Mouse (Mus musculus) T-helper 17 cell (primary cell): Measurements from ENCODE around the gene Syngr4.
"Not testable (repeated sequence)": the region's sequence is repeated elsewhere in the genome, so short reads cannot be mapped to it uniquely, and the experiment has no call there.

Experiments
- in situ Hi-C, 2 experiments: fragments of 300-600 bp; cut with MboI, MseI; formaldehyde crosslinking; loops; 1 replicate in 1 of 2; 2 replicates in 1 of 2; pipeline ENCODE4 v1.15.1; 2025; ENCODE audit warnings: high pct_unique_total_duplicates in 2 of 2

Gene Syngr4

GRCm38 (mm10) chr7:45917004-45917704 is 20.6 kb upstream of the Syngr4 start:
- in situ Hi-C loops: loop anchor here in 1 of 2 experiments (10.0 to 25.0 kb wide), 2 partner anchors 1095 to 1512 kb away; partner anchors contain the start of gene Spty2d1

- in situ Hi-C loops: loop anchor here in 1 of 2 experiments (10.0 to 25.0 kb wide), 2 partner anchors 1096 to 1512 kb away; partner anchors contain the start of gene Spty2d1
These were observed 19.8 kb upstream of the Syngr4 start for GRCm38 (mm10) chr7:45916056-45917003.

GRCm38 (mm10) chr7:45915011-45915410 is 18.5 kb upstream of the Syngr4 start:
- in situ Hi-C loops: loop anchor here in 1 of 2 experiments (10.0 to 25.0 kb wide), 2 partner anchors 1097 to 1510 kb away; partner anchors contain the start of gene Spty2d1

- in situ Hi-C loops: loop anchor here in 1 of 2 experiments (10.0 to 25.0 kb wide), 2 partner anchors 1098 to 1509 kb away; partner anchors contain the start of gene Spty2d1
These were observed 17.6 kb upstream of the Syngr4 start for GRCm38 (mm10) chr7:45914067-45914466.

- in situ Hi-C loops: loop anchor here in 1 of 2 experiments (25.0 kb wide), 1 partner anchor 1103 kb away; the partner anchor contains the start of gene Spty2d1
These were observed 12.6 kb upstream of the Syngr4 start for GRCm38 (mm10) chr7:45909145-45909544.

GRCm38 (mm10) chr7:45908384-45908783 is 11.9 kb upstream of the Syngr4 start:
- in situ Hi-C loops: loop anchor here in 1 of 2 experiments (25.0 kb wide), 1 partner anchor 1104 kb away; the partner anchor contains the start of gene Spty2d1

- in situ Hi-C loops: loop anchor here in 1 of 2 experiments (25.0 kb wide), 1 partner anchor 1106 kb away; the partner anchor contains the start of gene Spty2d1
These were observed 10.1 kb upstream of the Syngr4 start for GRCm38 (mm10) chr7:45906622-45907021.

GRCm38 (mm10) chr7:45902481-45903002 is 6.0 kb upstream of the Syngr4 start:
- in situ Hi-C loops: loop anchor here in 1 of 2 experiments (25.0 kb wide), 1 partner anchor 1110 kb away; the partner anchor contains the start of gene Spty2d1

GRCm38 (mm10) chr7:45901562-45901961 is 5.0 kb upstream of the Syngr4 start:
- in situ Hi-C loops: loop anchor here in 1 of 2 experiments (25.0 kb wide), 1 partner anchor 1111 kb away; the partner anchor contains the start of gene Spty2d1

GRCm38 (mm10) chr7:45898125-45898524 is 1.6 kb upstream of the Syngr4 start:
- in situ Hi-C loops: not testable (repeated sequence)

GRCm38 (mm10) chr7:45897258-45897757 is 794 bp upstream of the Syngr4 start:
- in situ Hi-C loops: no loop called here

GRCm38 (mm10) chr7:45895931-45896516 is 490 bp downstream of the Syngr4 start:
- in situ Hi-C loops: no loop called here

GRCm38 (mm10) chr7:45892651-45893050 is 3.9 kb downstream of the Syngr4 start:
- in situ Hi-C loops: no loop called here

GRCm38 (mm10) chr7:45887246-45887645 is 9.3 kb downstream of the Syngr4 start:
- in situ Hi-C loops: no loop called here

GRCm38 (mm10) chr7:45881011-45881410 is 15.5 kb downstream of the Syngr4 start:
- in situ Hi-C loops: no loop called here

GRCm38 (mm10) chr7:45880531-45880930 is 16.0 kb downstream of the Syngr4 start:
- in situ Hi-C loops: no loop called here

GRCm38 (mm10) chr7:45878278-45878677 is 18.2 kb downstream of the Syngr4 start, which contains the start of gene Grin2d:
Gene Grin2d (minus strand): TSS chr7:45878378.
- in situ Hi-C loops: not testable (repeated sequence)

GRCm38 (mm10) chr7:45876895-45877294 is 19.6 kb downstream of the Syngr4 start:
- in situ Hi-C loops: no loop called here

- in situ Hi-C loops: loop anchor here in 1 of 2 experiments (5.0 kb wide), 1 partner anchor 49 kb away; the partner anchor contains the start of genes Ccdc114 and Emp3
These were observed 23.2 kb downstream of the Syngr4 start for GRCm38 (mm10) chr7:45873061-45873947.
